Mouse (Mus musculus) intestine, embryonic 15.5 days (tissue): ENCODE data around the gene Itsn1. TPM values are rescaled to one million over a fixed set of nuclear protein-coding genes. Genes with fewer than 3 reads are reported as not detected.

Experiments
- ATAC-seq: fragments of 200-750 bp; cut with Nextera tagmentation; 2 replicates; pipeline ENCODE4 v1.8.0; 2017; ENCODE audit warnings: moderate TSS enrichment, moderate library complexity
- H3K27ac ChIP-seq: fragments of 300-500 bp; sonication (generic); 2 replicates; pipeline ENCODE4 v1.5.1; 2015; ENCODE audit warnings: mild to moderate bottlenecking, inconsistent platforms
- H3K27me3 ChIP-seq: fragments of 300-500 bp; sonication (generic); replicated peaks from 2 replicates; pipeline ENCODE4 v1.6.1; 2015; ENCODE audit warnings: inconsistent platforms
- H3K36me3 ChIP-seq: fragments of 300-500 bp; sonication (generic); 2 replicates; pipeline ENCODE4 v1.6.1; 2015; ENCODE audit warnings: inconsistent platforms
- H3K4me1 ChIP-seq: fragments of 300-500 bp; sonication (generic); replicated peaks from 2 replicates; pipeline ENCODE4 v1.6.1; 2015; ENCODE audit warnings: inconsistent platforms
- H3K4me2 ChIP-seq: fragments of 300-500 bp; sonication (generic); replicated peaks from 2 replicates; pipeline ENCODE4 v1.6.1; 2015; ENCODE audit warnings: mild to moderate bottlenecking, inconsistent platforms
- H3K4me3 ChIP-seq: fragments of 300-500 bp; sonication (generic); replicated peaks from 2 replicates; pipeline ENCODE4 v1.5.1; 2015; ENCODE audit warnings: inconsistent platforms
- H3K9ac ChIP-seq: fragments of 300-500 bp; sonication (generic); 2 replicates; pipeline ENCODE4 v1.6.1; 2015; ENCODE audit warnings: inconsistent platforms
- H3K9me3 ChIP-seq: fragments of 300-500 bp; sonication (generic); 2 replicates; pipeline ENCODE4 v1.6.1; 2016; ENCODE audit warnings: inconsistent platforms
- WGBS: fragments of 180-500 bp; shearing (Covaris S2); methylation state at CpG from one replicate; pipeline ENCODE4 v1.1.7; 2015; 5-methylcytosine and 5-hydroxymethylcytosine counted together
- polyA plus RNA-seq: library from polyadenylated mRNA; unstranded; fragments of >200 nt; fragmentation: Nextera tagmentation; extraction: Ambion mirVana; gene quantifications from 2 replicates; pipeline ENCODE4 v1.2.1, GENCODE M21; 2015

Gene Itsn1
- polyA plus RNA-seq: 16.2 and 16.4 TPM in 2 replicates

DNA sequence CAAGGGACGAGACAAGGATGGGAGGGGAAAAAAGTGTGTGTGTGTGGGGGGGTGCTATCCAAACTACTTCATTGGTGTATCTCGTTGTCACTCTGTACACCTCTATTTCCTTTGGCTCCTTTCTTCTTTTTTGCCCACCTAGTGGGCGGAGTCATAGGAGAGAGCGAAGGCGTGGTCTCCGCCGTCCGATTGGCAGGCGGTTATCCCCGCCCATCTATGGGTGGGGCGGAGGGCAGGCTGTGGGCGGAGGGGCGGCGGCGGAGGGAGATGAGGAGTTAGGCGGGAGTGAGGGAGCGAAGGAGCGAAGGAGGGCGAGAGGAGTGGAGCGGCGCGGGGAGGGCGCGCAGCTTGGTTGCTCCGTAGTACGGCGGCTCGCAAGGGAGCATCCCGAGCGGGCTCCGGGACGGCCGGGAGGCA, at the start of gene Itsn1:
Itsn1 (plus strand) TSS at position 216 of the 417 bp plus-strand sequence.
- peak within 1 kb of the TSS; percentile 82 for H3K4me2 ChIP-seq

DNA sequence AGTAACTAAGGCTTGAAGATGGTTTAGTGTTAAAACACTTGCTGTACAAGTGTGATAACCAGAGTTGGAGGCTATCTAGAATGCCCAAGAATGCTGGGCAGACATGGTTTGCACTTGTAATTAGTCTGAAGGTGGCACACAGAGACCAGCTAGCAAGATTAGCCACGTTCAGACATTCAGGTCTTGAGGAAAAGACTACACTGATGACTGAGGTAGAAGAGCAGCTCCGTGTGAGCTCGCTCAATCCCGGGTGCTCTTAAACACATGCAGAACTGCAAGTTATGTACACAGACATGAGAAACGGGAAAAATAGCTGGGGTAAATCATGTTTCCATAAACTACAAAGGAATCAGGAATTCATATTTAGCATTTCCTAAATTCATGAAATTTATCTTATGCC, 48.4 kb upstream of the Itsn1 start:
- H3K27me3 ChIP-seq: no peaks in the 10 kb centered on the region
- 77% methylated on average over 5 of the region's 5 CpGs for WGBS
- no peaks in the 10 kb centered on the region for H3K9me3 ChIP-seq
- no peak overlapping the region for H3K9ac ChIP-seq
- H3K4me3 ChIP-seq: no peak overlapping the region
- no peak overlapping the region for H3K4me2 ChIP-seq
- no peak overlapping the region for H3K27ac ChIP-seq
- H3K36me3 ChIP-seq: peaks cover 20% of the 10 kb centered on the region
- no peak for ATAC-seq
- no peaks in the 10 kb centered on the region for H3K4me1 ChIP-seq

More for the DNA sequence above, at the start of gene Itsn1:
- Histone ChIP-seq H3K27ac (peak within 1 kb of the TSS; percentile 96), H3K9ac (peak within 1 kb of the TSS; percentile 86), H3K4me1 (peaks cover 14% of the 10 kb centered on the region), H3K27me3 (no peaks in the 10 kb centered on the region), H3K9me3 (no peaks in the 10 kb centered on the region), H3K4me3 (peak within 1 kb of the TSS; percentile 90), H3K36me3 (no peaks in the 10 kb centered on the region)
- under 1% methylated on average over 33 of the region's 33 CpGs for WGBS
- ATAC-seq: peak; percentile 95

DNA sequence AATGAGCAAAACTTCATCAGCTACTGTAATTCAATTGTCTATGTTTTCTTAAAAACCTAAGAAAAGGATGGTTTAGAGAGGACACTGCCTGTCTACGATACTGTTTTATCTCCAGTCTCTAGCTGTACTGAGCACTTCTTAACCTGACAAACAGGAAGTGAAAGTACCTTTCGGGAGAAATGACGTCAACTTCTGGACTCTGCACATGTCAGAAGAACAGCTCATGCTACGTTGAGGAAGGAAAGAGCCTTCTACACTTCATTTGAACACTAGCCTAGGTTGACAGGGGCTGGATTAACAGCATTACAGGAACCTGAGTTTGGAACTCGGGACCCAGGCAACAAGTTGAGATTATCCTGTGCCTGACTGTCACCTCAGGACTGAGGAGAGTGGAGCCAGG, 43.6 kb upstream of the Itsn1 start:
- Histone ChIP-seq H3K36me3 (peaks cover 8% of the 10 kb centered on the region), H3K4me1 (peaks cover 3% of the 10 kb centered on the region), H3K4me2 (no peak overlapping the region), H3K27me3 (no peaks in the 10 kb centered on the region), H3K9ac (no peak overlapping the region), H3K9me3 (no peaks in the 10 kb centered on the region), H3K27ac (no peak overlapping the region), H3K4me3 (no peak overlapping the region)
- WGBS: 76% methylated on average over 5 of the region's 5 CpGs
- no peak for ATAC-seq

DNA sequence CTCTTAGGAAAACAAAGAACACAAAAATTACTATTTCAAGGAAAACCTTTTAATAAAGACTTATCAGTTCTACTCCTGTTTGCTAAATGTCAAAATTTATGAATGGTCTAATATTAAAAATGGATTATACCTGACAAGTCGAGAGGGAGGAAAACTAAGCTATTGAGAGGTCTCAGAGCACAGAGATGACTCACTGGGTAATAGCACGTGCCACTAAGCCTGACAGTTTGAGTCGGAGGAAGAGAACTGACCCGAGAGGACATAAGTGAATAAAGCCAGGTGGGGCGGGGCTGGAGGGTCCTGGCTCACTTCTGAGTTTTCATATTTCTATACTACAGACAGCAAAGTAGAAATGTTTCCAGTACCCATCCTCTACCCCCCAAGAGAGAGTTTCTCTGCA, 42.7 kb upstream of the Itsn1 start:
- no peak for ATAC-seq
- Histone ChIP-seq H3K27ac (no peak overlapping the region), H3K9me3 (no peaks in the 10 kb centered on the region), H3K4me2 (no peak overlapping the region), H3K4me3 (no peak overlapping the region), H3K4me1 (peaks cover 3% of the 10 kb centered on the region), H3K27me3 (no peaks in the 10 kb centered on the region), H3K9ac (no peak overlapping the region), H3K36me3 (peaks cover 8% of the 10 kb centered on the region)
- 69% methylated on average over 5 of the region's 5 CpGs for WGBS

DNA sequence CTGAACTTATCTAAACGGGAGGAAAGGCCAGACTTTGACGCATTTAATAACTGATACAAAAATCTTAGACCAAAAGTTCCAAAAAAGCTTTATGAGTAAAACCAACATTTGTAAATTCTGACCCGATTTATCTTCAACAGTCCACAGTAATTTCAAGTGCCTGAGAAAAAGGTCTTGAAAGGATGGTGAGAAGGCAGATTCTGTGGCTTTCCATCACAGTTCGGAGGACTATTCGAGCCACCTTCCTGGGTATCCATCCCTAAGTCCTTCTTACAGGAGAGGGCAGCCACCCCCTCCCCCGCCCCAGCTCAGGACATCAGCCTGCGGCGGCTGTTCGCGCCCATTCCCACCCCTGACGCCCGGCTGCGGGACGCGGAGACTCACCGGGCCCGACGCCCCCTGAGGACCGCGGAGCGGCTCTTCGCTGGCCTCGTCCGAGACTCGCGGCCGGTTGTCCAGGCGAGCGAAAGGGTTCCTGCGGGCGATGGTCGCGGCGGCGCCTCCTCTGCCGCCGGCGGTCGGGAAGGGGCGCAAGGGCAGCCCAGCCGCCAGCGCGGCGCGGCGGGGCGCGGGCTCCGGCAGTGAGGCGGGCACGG, 41.0 kb upstream of the Itsn1 start:
- Histone ChIP-seq H3K4me3 (peak overlapping the region; percentile 97), H3K27ac (peak overlapping the region; percentile 70), H3K27me3 (no peaks in the 10 kb centered on the region), H3K9me3 (no peaks in the 10 kb centered on the region), H3K36me3 (peaks cover 8% of the 10 kb centered on the region), H3K9ac (peak overlapping the region; percentile 91), H3K4me2 (peak overlapping the region; percentile 91), H3K4me1 (peaks cover 3% of the 10 kb centered on the region)
- 1% methylated on average over 51 of the region's 51 CpGs for WGBS
- ATAC-seq: peak; percentile 70

DNA sequence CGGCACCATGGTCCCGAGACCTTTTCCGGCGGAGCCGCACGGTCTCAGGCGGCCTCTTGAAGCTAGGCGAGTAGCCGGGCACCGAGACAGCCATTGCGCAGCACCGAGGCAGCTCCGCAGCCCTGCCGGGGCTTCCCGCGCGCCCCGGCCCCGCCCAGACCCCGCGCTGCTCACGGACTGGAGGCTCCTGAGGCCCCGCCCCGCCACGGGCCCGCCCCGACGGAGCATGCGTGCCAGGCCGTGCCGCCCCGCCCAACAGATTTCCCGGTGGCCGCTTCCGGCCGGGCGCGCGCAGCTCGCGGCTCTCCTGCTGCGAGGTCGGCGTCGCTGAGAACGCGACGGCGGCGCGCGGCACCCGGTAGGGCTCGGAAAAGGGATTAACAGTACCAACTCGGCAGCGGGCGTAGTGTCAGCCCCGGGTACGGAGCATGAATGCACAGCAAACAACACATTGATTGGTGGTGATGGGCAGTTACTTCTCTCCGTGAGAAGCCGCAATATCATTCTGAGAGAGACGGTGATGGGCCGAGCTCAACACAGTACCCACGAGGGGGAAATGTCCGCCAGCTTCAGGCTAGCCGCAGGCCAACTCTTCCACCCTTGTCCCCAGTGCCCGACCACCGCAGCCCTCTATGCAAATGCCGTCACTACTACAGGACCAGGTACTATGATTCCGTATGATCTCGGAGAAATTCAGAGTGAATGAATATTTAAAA, 40.3 kb upstream of the Itsn1 start, which contains the start of gene Donson:
Donson (minus strand) TSS at position 152 of the 716 bp plus-strand sequence.
- peaks cover 3% of the 10 kb centered on the region for H3K4me1 ChIP-seq
- H3K9me3 ChIP-seq: no peaks in the 10 kb centered on the region
- peak within 1 kb of the TSS; percentile 72 for H3K27ac ChIP-seq
- H3K36me3 ChIP-seq: peaks cover 8% of the 10 kb centered on the region
- H3K27me3 ChIP-seq: no peaks in the 10 kb centered on the region
- peak within 1 kb of the TSS; percentile 91 for H3K9ac ChIP-seq
- under 1% methylated on average over 70 of the region's 71 CpGs for WGBS
- peak; percentile 100 for ATAC-seq
- peak within 1 kb of the TSS; percentile 91 for H3K4me2 ChIP-seq
- peak within 1 kb of the TSS; percentile 97 for H3K4me3 ChIP-seq

DNA sequence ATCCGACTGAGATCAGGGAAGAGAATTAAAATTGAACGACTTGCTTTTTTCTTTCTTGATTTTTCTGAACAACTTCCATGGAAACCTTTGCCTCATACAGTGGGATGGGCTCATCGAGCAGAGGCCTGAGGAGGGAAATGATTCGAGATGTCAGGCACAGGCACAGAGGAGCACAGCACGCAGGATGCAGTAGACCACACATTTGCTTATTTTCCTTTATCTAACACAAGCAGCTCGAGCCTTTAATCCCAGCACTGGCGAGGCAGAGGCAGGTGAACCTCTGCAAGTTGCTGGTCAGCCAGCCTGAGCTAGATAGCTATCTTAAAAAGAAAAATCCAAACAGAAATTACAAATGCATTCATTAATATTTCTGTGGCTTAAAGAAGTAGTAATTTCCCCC, 39.3 kb upstream of the Itsn1 start:
- Histone ChIP-seq H3K9ac (no peak overlapping the region), H3K27me3 (no peaks in the 10 kb centered on the region), H3K4me2 (0 out of 2 replicates have a peak overlapping the region, but pooled peaks have one; percentile 3), H3K4me1 (peaks cover 3% of the 10 kb centered on the region), H3K27ac (no peak overlapping the region), H3K9me3 (no peaks in the 10 kb centered on the region), H3K36me3 (peaks cover 3% of the 10 kb centered on the region; the same call in 1 of the 2 replicates), H3K4me3 (no peak overlapping the region)
- WGBS: 55% methylated on average over 7 of the region's 7 CpGs
- ATAC-seq: no peak

DNA sequence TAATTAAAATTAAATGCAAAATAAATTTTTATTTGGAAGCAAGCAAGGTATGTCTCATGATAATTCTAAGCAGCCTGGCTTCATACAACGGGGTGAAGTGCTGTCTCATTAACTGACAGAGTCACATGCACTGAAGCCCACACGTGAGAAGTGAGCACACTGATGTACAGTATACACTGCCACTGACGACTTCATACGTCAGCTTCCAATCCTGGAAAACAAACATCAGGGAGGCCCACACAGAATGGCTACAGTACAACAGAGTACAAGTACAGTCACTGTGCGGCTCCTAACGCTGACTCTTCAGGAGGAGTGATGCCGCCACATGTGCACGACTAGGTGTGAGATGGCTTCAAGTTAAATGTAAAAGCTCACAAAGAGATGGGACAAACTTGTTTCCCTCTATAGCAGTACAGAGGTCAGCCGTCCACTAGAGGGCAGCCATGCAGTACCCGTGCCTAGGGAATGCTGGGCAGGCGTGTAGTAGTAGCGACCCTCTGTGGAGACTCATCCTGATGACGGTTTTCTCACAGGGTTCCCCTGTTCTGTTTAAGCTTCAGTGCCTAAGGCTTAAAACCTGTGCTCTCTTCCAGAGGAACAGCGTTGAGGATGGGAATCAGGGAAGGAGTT, 34.5 kb upstream of the Itsn1 start:
- Histone ChIP-seq H3K27ac (no peak overlapping the region), H3K36me3 (peaks cover 13% of the 10 kb centered on the region), H3K4me2 (no peak overlapping the region), H3K9ac (no peak overlapping the region), H3K9me3 (no peaks in the 10 kb centered on the region), H3K4me3 (no peak overlapping the region), H3K4me1 (peaks cover 3% of the 10 kb centered on the region; the same call in 1 of the 2 replicates), H3K27me3 (no peaks in the 10 kb centered on the region)
- ATAC-seq: peak; percentile 91
- 29% methylated on average over 14 of the region's 14 CpGs for WGBS

DNA sequence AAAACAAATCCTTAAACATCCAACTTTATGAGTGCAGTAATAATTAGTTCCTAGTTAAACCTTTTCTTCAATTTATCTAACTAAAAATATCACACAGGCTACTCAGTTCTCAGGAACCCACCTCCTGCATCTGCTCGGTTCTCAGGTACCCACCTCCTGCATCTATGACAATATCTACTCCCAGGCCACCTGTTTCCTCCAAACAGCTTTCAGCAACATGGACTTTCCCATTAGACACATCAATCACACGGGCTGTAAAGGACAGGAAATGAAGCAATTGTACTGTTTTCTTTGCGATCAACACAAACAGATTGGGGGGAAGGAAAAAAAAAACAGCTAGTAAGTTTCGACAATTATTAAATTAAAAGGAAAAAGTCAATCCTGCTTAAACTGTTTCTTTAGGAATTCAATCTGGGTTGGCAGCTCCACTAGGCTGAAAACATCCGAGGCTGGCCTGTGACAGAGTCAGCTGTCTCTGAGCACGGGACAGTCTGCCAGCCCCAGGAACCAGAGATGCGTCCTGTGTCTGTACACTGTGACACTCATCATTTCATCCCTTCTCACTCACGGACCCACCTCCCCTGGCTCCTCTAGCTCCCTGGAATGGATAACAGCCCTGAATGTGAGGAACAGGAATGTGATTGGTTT, 33.8 kb upstream of the Itsn1 start:
- no peak overlapping the region for H3K27ac ChIP-seq
- H3K9ac ChIP-seq: no peak overlapping the region
- no peak overlapping the region for H3K4me3 ChIP-seq
- ATAC-seq: peak; percentile 68; the same call in 1 of the 2 replicates
- H3K9me3 ChIP-seq: no peaks in the 10 kb centered on the region
- WGBS: 60% methylated on average over 8 of the region's 8 CpGs
- H3K4me2 ChIP-seq: no peak overlapping the region
- peaks cover 13% of the 10 kb centered on the region for H3K36me3 ChIP-seq
- no peaks in the 10 kb centered on the region for H3K27me3 ChIP-seq
- no peaks in the 10 kb centered on the region for H3K4me1 ChIP-seq

DNA sequence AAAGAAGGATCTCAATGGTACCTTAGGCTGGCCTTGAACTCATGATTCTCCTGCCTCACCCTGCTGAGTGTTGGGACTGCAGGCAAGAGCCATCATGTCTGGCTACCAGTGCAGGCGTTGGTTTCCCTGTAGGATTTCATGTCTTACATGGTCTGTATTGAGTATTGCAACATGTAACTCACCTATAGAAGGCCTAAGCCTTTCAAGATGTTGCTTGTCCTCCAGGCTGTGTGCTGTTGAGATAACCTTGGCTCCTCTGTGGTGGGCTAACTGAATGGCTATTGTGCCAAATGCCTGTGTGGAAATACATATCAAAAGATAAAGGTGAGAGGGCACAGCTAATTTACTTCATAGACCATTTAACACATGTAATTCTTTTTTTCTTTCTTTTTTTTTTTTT, 30.1 kb upstream of the Itsn1 start:
- no peaks in the 10 kb centered on the region for H3K27me3 ChIP-seq
- no peak for ATAC-seq
- no peaks in the 10 kb centered on the region for H3K9me3 ChIP-seq
- peaks cover 14% of the 10 kb centered on the region; the same call in 1 of the 2 replicates for H3K4me1 ChIP-seq
- H3K27ac ChIP-seq: no peak overlapping the region
- H3K36me3 ChIP-seq: peaks cover 21% of the 10 kb centered on the region
- no peak overlapping the region for H3K9ac ChIP-seq
- 87% methylated on average over 1 of the region's 1 CpGs for WGBS
- H3K4me2 ChIP-seq: no peak overlapping the region
- H3K4me3 ChIP-seq: no peak overlapping the region

DNA sequence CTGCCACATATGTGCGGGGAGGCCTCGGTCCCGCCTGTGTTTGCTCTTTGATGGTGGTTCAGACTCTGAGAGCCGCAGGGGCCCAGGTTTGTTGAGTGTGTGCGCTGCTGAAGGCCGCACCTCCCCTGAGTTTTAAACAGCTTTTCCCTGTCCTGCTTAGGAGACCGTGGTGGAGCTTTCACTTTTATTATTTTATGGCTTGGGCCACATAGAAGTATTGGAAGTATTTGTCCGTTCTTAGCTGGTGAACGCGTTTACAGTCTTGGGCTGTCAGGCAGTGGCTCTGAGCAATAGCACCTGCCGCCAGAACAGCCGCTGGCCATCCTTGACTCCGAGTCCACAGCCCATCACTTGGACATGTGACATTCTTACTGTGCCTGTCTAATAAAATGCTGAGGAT, 27.2 kb upstream of the Itsn1 start:
- Histone ChIP-seq H3K9me3 (no peaks in the 10 kb centered on the region), H3K4me2 (peak overlapping the region; percentile 24; the same call in 1 of the 2 replicates), H3K27ac (peak overlapping the region; percentile 29; the same call in 1 of the 2 replicates), H3K9ac (no peak overlapping the region), H3K27me3 (no peaks in the 10 kb centered on the region), H3K36me3 (peaks cover 23% of the 10 kb centered on the region), H3K4me1 (peaks cover 14% of the 10 kb centered on the region; the same call in 1 of the 2 replicates), H3K4me3 (no peak overlapping the region)
- ATAC-seq: peak; percentile 61
- WGBS: 28% methylated on average over 13 of the region's 13 CpGs

DNA sequence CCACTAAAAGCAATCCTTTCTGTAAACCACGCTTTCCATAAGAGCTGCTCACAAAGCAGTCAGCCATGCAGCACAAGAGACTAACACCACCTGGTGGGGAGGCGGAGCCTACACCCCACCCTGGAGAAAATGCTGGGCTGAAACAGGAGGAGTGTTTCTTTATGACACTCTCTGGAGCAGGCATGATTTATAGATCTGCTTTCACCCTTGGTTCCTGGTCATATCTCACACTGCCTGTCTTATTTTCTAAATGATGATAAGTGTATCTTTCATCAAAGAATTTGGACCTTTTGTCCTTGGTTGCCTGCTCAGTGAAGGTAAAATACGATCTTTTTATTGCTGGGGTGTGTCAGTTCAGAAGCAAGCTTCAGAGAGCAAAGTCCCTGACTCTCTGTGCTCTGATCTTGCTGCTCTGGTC, 26.3 kb upstream of the Itsn1 start:
- no peaks in the 10 kb centered on the region for H3K27me3 ChIP-seq
- H3K4me1 ChIP-seq: peaks cover 14% of the 10 kb centered on the region; the same call in 1 of the 2 replicates
- 44% methylated on average over 3 of the region's 3 CpGs for WGBS
- H3K9me3 ChIP-seq: no peaks in the 10 kb centered on the region
- H3K4me2 ChIP-seq: 0 out of 2 replicates have a peak overlapping the region, but pooled peaks have one; percentile 24
- peak; percentile 95 for ATAC-seq
- H3K4me3 ChIP-seq: no peak overlapping the region
- H3K36me3 ChIP-seq: peaks cover 18% of the 10 kb centered on the region
- H3K27ac ChIP-seq: no peak overlapping the region
- H3K9ac ChIP-seq: no peak overlapping the region
